Mouse (Mus musculus): Measurements from ENCODE around the gene Strn3. TPM values are rescaled to one million over a fixed set of nuclear protein-coding genes. Genes with fewer than 3 reads are reported as not detected.

Gene Strn3
- polyA plus RNA-seq, 1 experiment from 2014 or later = 49.7 TPM

DNA sequence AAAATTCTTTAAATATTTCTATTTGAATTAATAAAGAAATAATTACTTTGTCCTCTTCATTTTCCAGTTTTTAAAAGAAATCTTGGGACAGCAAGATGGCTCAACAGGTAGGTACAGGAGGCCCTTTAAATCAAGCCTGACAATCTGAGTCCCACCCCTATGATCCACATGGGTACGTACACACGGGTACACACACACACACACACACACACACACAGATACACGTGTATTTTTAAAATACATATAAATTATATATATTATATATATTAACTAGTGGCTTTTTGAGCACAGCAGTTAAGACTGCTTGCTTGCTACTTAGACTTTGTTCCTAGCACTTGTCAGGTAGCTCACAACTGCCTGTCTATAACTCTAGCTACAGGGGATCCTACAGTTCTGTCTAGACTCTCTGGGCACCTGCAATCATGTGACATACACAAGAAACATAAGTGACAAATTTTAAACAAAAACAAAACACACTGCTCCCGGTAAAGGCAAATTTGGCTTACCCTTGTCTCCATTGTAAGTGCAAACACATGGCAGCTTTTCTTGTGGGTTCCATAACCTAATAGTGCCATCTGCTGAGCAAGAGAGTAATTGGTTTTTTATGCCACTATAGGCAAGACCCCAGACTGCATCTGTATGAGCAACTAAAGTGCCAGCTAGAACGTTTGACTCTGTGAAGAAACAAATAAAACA is 68.9 kb downstream of the Strn3 start:
- DNase-seq (ENCODE audit: low spot score) (no peak), ATAC-seq (ENCODE audit: insufficient number of reproducible peaks, low FRiP score, low TSS enrichment, low read depth) (no peak)
- Histone ChIP-seq H3K4me2 (ENCODE audit: low read depth, severe bottlenecking) (no peak overlapping the region), H3K9me3 (ENCODE audit: control insufficient read depth, low read length) (no peaks in the 10 kb centered on the region), H3K27ac (replicated peaks; ENCODE audit: low read depth, low read length) (no peak overlapping the region), H3K27me3 (ENCODE audit: control insufficient read depth, insufficient read depth, low read length) (no peaks in the 10 kb centered on the region), H3K9ac (ENCODE audit: low read length) (no peak overlapping the region), H3K4me1 (ENCODE audit: control insufficient read depth, insufficient read depth, low read length) (no peaks in the 10 kb centered on the region), H3K36me3 (ENCODE audit: control insufficient read depth, insufficient read depth, low read length) (peaks cover 5% of the 10 kb centered on the region; the same call in 1 of the 2 replicates), H3K4me3 (ENCODE audit: low read depth, low read length) (no peak overlapping the region)
- 79% methylated on average over 5 of the region's 5 CpGs for WGBS

DNA sequence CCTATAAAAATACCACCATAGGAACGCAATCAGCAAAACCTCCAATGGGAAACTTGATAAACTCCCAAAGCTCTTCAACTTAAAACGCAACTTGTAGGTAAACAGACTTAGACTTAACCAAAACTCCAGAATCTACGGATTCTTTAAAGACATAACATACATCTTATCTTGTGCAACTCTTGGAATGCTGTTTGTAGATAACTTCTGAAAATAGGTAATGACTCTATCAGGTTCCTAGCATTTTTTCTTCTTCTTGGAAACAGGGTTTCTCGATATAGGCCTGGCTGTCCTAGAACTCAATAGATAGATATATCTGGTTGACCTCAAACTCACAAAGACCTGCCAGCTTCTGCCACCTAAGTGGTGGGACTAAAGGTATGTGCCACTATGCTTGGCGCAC is 70.5 kb downstream of the Strn3 start:
- ATAC-seq (ENCODE audit: insufficient number of reproducible peaks, low FRiP score, low TSS enrichment, low read depth) = no peak
- Histone ChIP-seq H3K9ac (ENCODE audit: low read length) (no peak overlapping the region), H3K27ac (replicated peaks; ENCODE audit: low read depth, low read length) (no peak overlapping the region), H3K27me3 (ENCODE audit: control insufficient read depth, insufficient read depth, low read length) (no peaks in the 10 kb centered on the region), H3K4me1 (ENCODE audit: control insufficient read depth, insufficient read depth, low read length) (no peaks in the 10 kb centered on the region), H3K9me3 (ENCODE audit: control insufficient read depth, low read length) (no peaks in the 10 kb centered on the region), H3K4me3 (ENCODE audit: low read depth, low read length) (no peak overlapping the region), H3K4me2 (ENCODE audit: low read depth, severe bottlenecking) (no peak overlapping the region), H3K36me3 (ENCODE audit: control insufficient read depth, insufficient read depth, low read length) (peaks cover 8% of the 10 kb centered on the region)
- 95% methylated on average over 5 of the region's 5 CpGs for WGBS
- no peak for DNase-seq (ENCODE audit: low spot score)

DNA sequence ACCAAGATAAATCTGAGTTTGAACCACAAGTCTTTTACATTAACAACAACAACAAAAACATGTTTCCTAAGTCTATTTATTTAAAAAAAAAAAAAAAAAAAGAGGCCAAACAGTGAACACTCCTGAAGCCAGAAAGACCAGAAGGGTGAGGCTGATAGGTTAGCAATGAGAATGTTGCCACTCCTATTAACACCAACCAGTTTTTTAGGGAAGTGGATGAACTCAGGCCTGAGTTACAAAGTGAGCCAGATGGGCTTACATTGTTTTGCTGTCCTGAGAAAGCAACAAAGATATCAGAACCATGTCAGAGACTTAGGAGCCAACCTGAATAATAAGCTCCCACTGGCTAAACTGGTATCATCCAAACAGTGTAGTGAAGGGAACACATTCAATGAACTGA is 71.1 kb downstream of the Strn3 start:
- Histone ChIP-seq H3K4me1 (ENCODE audit: control insufficient read depth, insufficient read depth, low read length) (no peaks in the 10 kb centered on the region), H3K4me2 (ENCODE audit: low read depth, severe bottlenecking) (no peak overlapping the region), H3K27ac (replicated peaks; ENCODE audit: low read depth, low read length) (no peak overlapping the region), H3K36me3 (ENCODE audit: control insufficient read depth, insufficient read depth, low read length) (peaks cover 11% of the 10 kb centered on the region), H3K9me3 (ENCODE audit: control insufficient read depth, low read length) (no peaks in the 10 kb centered on the region), H3K27me3 (ENCODE audit: control insufficient read depth, insufficient read depth, low read length) (no peaks in the 10 kb centered on the region), H3K9ac (ENCODE audit: low read length) (no peak overlapping the region), H3K4me3 (ENCODE audit: low read depth, low read length) (no peak overlapping the region)
- no peak for DNase-seq (ENCODE audit: low spot score)
- no peak for ATAC-seq (ENCODE audit: insufficient number of reproducible peaks, low FRiP score, low TSS enrichment, low read depth)

DNA sequence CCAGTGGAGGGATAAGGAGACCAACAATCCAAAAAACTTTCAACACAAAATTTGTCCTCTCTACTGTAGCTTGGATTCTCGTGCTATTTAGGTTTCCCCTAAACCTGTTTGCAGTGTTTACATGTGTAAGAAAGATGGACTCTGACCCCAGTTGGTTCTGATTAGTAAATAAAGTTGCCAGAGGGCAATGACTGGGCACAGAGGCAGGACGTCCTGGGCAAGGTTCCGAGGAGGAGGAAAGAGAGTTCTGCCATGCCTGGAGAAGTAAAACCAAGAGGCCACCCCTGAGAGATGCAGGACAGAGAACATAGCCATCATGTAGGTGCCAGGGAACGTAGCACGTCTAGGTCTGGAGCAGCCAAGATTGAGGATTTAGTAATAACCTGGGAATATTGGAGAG is 79.3 kb downstream of the Strn3 start:
- Histone ChIP-seq H3K4me2 (ENCODE audit: low read depth, severe bottlenecking) (no peak overlapping the region), H3K36me3 (ENCODE audit: control insufficient read depth, insufficient read depth, low read length) (peaks cover 16% of the 10 kb centered on the region), H3K27ac (replicated peaks; ENCODE audit: low read depth, low read length) (no peak overlapping the region), H3K9ac (ENCODE audit: low read length) (no peak overlapping the region), H3K4me1 (ENCODE audit: control insufficient read depth, insufficient read depth, low read length) (no peaks in the 10 kb centered on the region), H3K9me3 (ENCODE audit: control insufficient read depth, low read length) (no peaks in the 10 kb centered on the region), H3K4me3 (ENCODE audit: low read depth, low read length) (no peak overlapping the region), H3K27me3 (ENCODE audit: control insufficient read depth, insufficient read depth, low read length) (no peaks in the 10 kb centered on the region)
- DNase-seq (ENCODE audit: low spot score) = no peak
- ATAC-seq (ENCODE audit: insufficient number of reproducible peaks, low FRiP score, low TSS enrichment, low read depth) = no peak
- WGBS = 81% methylated on average over 5 of the region's 5 CpGs

DNA sequence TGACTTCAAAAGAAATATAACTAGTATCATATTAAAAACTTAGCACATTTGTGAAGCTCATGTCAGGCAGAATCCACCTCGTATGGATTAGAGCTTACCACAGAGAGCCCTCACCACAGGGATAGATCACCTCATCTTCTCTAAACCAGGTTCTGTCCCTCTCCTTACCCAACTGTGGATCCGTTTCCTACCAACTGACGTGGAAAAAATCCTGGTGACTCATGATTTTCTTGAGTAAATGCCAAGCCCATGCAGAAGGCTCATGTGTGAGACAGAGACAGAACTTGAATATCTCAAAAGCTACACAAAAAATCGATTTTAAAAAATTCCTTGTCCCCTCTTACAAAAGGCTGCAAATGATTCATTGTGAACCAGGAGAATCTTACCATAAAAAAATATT is 85.6 kb downstream of the Strn3 start:
- H3K4me1 ChIP-seq (ENCODE audit: control insufficient read depth, insufficient read depth, low read length) = no peaks in the 10 kb centered on the region
- no peak overlapping the region for H3K27ac ChIP-seq (replicated peaks; ENCODE audit: low read depth, low read length)
- peak; percentile 17 for DNase-seq (ENCODE audit: low spot score)
- no peaks in the 10 kb centered on the region for H3K27me3 ChIP-seq (ENCODE audit: control insufficient read depth, insufficient read depth, low read length)
- 88% methylated on average over 4 of the region's 4 CpGs for WGBS
- ATAC-seq (ENCODE audit: insufficient number of reproducible peaks, low FRiP score, low TSS enrichment, low read depth) = no peak
- H3K36me3 ChIP-seq (ENCODE audit: control insufficient read depth, insufficient read depth, low read length) = peaks cover 3% of the 10 kb centered on the region
- H3K4me3 ChIP-seq (ENCODE audit: low read depth, low read length) = no peak overlapping the region
- no peak overlapping the region for H3K4me2 ChIP-seq (ENCODE audit: low read depth, severe bottlenecking)
- no peaks in the 10 kb centered on the region for H3K9me3 ChIP-seq (ENCODE audit: control insufficient read depth, low read length)
- no peak overlapping the region for H3K9ac ChIP-seq (ENCODE audit: low read length)

DNA sequence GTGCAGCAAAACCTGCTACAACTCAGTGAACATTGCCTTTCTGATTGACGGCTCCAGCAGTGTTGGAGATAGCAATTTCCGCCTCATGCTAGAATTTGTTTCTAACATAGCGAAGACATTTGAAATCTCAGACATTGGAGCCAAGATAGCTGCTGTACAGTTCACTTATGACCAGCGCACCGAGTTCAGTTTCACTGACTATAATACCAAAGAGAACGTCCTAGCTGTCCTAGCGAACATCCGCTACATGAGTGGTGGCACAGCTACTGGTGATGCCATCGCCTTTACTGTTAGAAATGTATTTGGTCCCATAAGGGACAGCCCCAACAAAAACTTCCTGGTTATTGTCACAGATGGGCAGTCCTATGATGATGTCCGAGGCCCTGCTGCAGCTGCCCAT is 88.4 kb downstream of the Strn3 start:
- H3K9me3 ChIP-seq (ENCODE audit: control insufficient read depth, low read length) = no peaks in the 10 kb centered on the region
- 94% methylated on average over 10 of the region's 10 CpGs for WGBS
- no peak overlapping the region for H3K27ac ChIP-seq (replicated peaks; ENCODE audit: low read depth, low read length)
- ATAC-seq (ENCODE audit: insufficient number of reproducible peaks, low FRiP score, low TSS enrichment, low read depth) (no peak), DNase-seq (ENCODE audit: low spot score) (no peak)
- H3K36me3 ChIP-seq (ENCODE audit: control insufficient read depth, insufficient read depth, low read length) = no peaks in the 10 kb centered on the region; the same call in 1 of the 2 replicates
- no peak overlapping the region for H3K4me3 ChIP-seq (ENCODE audit: low read depth, low read length)
- H3K9ac ChIP-seq (ENCODE audit: low read length) = no peak overlapping the region
- H3K27me3 ChIP-seq (ENCODE audit: control insufficient read depth, insufficient read depth, low read length) = no peaks in the 10 kb centered on the region
- H3K4me2 ChIP-seq (ENCODE audit: low read depth, severe bottlenecking) = no peak overlapping the region
- H3K4me1 ChIP-seq (ENCODE audit: control insufficient read depth, insufficient read depth, low read length) = no peaks in the 10 kb centered on the region

DNA sequence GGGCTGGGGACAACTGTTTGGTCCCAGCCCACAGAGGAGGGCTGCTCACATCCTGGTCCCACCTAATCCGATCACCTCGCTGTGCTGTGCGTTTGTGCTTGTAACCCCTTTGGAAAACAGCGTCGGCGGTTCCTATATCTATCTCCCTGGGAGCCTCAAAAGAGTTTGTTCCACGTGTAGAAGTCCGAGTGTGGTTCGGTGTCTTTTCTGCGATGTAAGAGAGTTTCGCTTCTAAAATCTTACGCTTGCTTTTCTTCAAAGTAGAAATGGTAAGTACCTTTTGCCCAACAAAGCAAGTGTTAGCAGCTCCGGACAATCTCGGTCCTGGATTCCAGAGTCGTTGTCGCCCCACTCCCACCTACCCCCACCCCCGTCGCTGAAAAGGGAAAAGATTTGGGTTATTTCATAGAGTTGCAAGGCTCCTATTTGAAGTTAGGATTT is 97.6 kb downstream of the Strn3 start:
- Histone ChIP-seq H3K9me3 (ENCODE audit: control insufficient read depth, low read length) (no peaks in the 10 kb centered on the region), H3K36me3 (ENCODE audit: control insufficient read depth, insufficient read depth, low read length) (no peaks in the 10 kb centered on the region), H3K4me3 (ENCODE audit: low read depth, low read length) (peak overlapping the region; percentile 57), H3K4me2 (ENCODE audit: low read depth, severe bottlenecking) (peak overlapping the region; percentile 96), H3K4me1 (ENCODE audit: control insufficient read depth, insufficient read depth, low read length) (no peaks in the 10 kb centered on the region), H3K27me3 (ENCODE audit: control insufficient read depth, insufficient read depth, low read length) (peaks cover 41% of the 10 kb centered on the region), H3K9ac (ENCODE audit: low read length) (no peak overlapping the region), H3K27ac (replicated peaks; ENCODE audit: low read depth, low read length) (no peak overlapping the region)
- DNase-seq (ENCODE audit: low spot score) (no peak), ATAC-seq (ENCODE audit: insufficient number of reproducible peaks, low FRiP score, low TSS enrichment, low read depth) (no peak)
- 4% methylated on average over 18 of the region's 18 CpGs for WGBS

DNA sequence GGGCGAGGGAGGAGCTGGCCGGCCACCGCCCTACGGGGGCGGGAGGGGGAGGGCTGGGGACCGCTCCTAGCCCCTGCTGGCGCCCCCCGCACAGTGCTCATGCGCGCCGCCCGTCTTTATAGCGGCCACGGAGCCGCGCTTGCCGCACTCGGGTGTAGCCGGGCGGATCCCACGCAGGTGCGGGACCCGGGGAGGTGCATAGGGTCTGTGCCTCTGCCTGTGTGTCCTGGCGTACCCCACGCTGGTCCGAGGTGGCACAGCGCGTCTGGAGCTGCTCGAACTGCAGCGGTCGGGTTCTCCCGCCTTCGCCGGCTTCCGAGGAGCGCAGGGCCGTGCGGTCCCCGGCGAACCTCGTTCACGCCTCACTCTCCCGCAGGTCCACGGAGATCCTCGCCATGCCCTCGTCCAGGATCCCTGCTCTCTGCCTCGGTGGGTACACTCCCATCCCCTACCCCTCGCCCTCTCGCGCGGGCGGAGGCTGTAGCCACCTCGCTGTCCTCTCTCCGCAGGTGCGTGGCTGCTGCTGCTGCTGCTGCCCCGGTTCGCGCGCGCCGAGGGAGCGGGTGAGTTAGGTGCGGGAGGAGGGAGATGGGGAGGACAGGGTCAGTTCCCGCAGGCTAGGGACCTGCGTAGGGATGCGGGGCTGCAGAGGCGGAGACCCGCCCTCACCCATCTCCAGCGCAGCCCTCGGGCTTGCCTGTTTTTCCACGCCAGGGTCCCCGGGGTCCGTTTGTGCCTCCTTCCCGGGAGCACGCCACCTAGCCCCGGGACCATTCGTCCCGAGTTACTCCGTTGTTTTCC is 98.3 kb downstream of the Strn3 start, which contains the start of gene Coch:
Gene Coch, plus strand, starts transcription at position 113 of the 801 bp plus-strand sequence.
- DNase-seq (ENCODE audit: low spot score) (peak; percentile 61), ATAC-seq (ENCODE audit: insufficient number of reproducible peaks, low FRiP score, low TSS enrichment, low read depth) (peak; percentile 77; the same call in 1 of the 2 replicates)
- Histone ChIP-seq H3K36me3 (ENCODE audit: control insufficient read depth, insufficient read depth, low read length) (no peaks in the 10 kb centered on the region), H3K9me3 (ENCODE audit: control insufficient read depth, low read length) (no peaks in the 10 kb centered on the region), H3K4me1 (ENCODE audit: control insufficient read depth, insufficient read depth, low read length) (no peaks in the 10 kb centered on the region), H3K9ac (ENCODE audit: low read length) (peak within 1 kb of the TSS; percentile 47; the same call in 1 of the 2 replicates), H3K27ac (replicated peaks; ENCODE audit: low read depth, low read length) (no peak within 1 kb of the TSS), H3K27me3 (ENCODE audit: control insufficient read depth, insufficient read depth, low read length) (peaks cover 41% of the 10 kb centered on the region), H3K4me2 (ENCODE audit: low read depth, severe bottlenecking) (peak within 1 kb of the TSS; percentile 96), H3K4me3 (ENCODE audit: low read depth, low read length) (peak within 1 kb of the TSS; percentile 57)
- WGBS = under 1% methylated on average over 74 of the region's 79 CpGs

Measured in limb, embryonic 11.5 days (tissue).